Mouse (Mus musculus): ENCODE data around the gene Cmtr1. TPM values are rescaled to one million over a fixed set of nuclear protein-coding genes. Genes with fewer than 3 reads are reported as not detected.

Cmtr1 gene
- polyA plus RNA-seq, 1 experiment from 2014 or later, result 68.9 TPM

GRCm38 (mm10) chr17:29683127-29683526, 22.7 kb downstream of the Cmtr1 start:
- Histone ChIP-seq H3K9me3 (ENCODE audit: control insufficient read depth) (no peaks in the 10 kb centered on the region), H3K9ac (ENCODE audit: low read depth, low read length) (no peak overlapping the region), H3K4me2 (replicated peaks; ENCODE audit: low read depth) (no peak overlapping the region), H3K36me3 (ENCODE audit: control insufficient read depth, insufficient read depth) (peaks cover 75% of the 10 kb centered on the region), H3K27me3 (replicated peaks; ENCODE audit: control insufficient read depth, insufficient read depth, low read length) (no peaks in the 10 kb centered on the region), H3K4me3 (ENCODE audit: low read depth, low read length) (no peak overlapping the region), H3K27ac (ENCODE audit: low read depth, low read length) (no peak overlapping the region), H3K4me1 (replicated peaks; ENCODE audit: control insufficient read depth, insufficient read depth, low read length) (no peaks in the 10 kb centered on the region)
- no peak for ATAC-seq
- no peak for TF ChIP-seq CTCF (IDR thresholded peaks at IDR 0.05; ENCODE audit: low read depth)
- 84% methylated on average over 2 of the region's 2 CpGs for WGBS

GRCm38 (mm10) chr17:29684275-29684674, 23.9 kb downstream of the Cmtr1 start:
- H3K36me3 ChIP-seq (ENCODE audit: control insufficient read depth, insufficient read depth), result peaks cover 86% of the 10 kb centered on the region
- H3K4me2 ChIP-seq (replicated peaks; ENCODE audit: low read depth), result no peak overlapping the region
- no peak overlapping the region for H3K9ac ChIP-seq (ENCODE audit: low read depth, low read length)
- no peak overlapping the region for H3K27ac ChIP-seq (ENCODE audit: low read depth, low read length)
- H3K4me1 ChIP-seq (replicated peaks; ENCODE audit: control insufficient read depth, insufficient read depth, low read length), result no peaks in the 10 kb centered on the region
- no peak overlapping the region for H3K4me3 ChIP-seq (ENCODE audit: low read depth, low read length)
- no peaks in the 10 kb centered on the region for H3K27me3 ChIP-seq (replicated peaks; ENCODE audit: control insufficient read depth, insufficient read depth, low read length)
- WGBS, result 91% methylated on average over 4 of the region's 4 CpGs
- no peak for TF ChIP-seq CTCF (IDR thresholded peaks at IDR 0.05; ENCODE audit: low read depth)
- ATAC-seq, result no peak
- H3K9me3 ChIP-seq (ENCODE audit: control insufficient read depth), result no peaks in the 10 kb centered on the region

DNA sequence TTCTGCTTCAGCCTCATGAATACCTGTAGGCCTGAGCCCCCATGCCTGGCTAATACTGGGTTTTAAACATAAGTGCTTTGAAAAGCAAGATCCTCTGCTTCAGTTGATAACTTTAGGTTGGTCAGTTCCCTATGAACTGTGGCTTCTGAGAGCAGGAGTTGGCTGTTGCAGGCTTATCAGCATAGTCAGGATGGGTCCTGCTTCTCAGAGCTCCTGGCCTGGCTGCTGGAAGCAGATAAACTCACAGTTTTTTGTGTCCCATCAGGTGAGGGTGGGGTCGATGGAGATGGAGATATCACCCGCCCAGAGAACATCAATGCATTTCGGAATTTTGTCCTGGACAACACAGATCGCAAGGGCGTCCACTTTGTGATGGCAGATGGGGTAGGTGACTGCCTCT, 26.4 kb downstream of the Cmtr1 start:
- Histone ChIP-seq H3K9me3 (ENCODE audit: control insufficient read depth) (no peaks in the 10 kb centered on the region), H3K4me1 (replicated peaks; ENCODE audit: control insufficient read depth, insufficient read depth, low read length) (no peaks in the 10 kb centered on the region), H3K4me2 (replicated peaks; ENCODE audit: low read depth) (no peak overlapping the region), H3K9ac (ENCODE audit: low read depth, low read length) (no peak overlapping the region), H3K36me3 (ENCODE audit: control insufficient read depth, insufficient read depth) (peaks cover 90% of the 10 kb centered on the region), H3K27me3 (replicated peaks; ENCODE audit: control insufficient read depth, insufficient read depth, low read length) (no peaks in the 10 kb centered on the region), H3K27ac (ENCODE audit: low read depth, low read length) (no peak overlapping the region), H3K4me3 (ENCODE audit: low read depth, low read length) (no peak overlapping the region)
- WGBS, result 91% methylated on average over 5 of the region's 5 CpGs
- no peak for ATAC-seq
- TF ChIP-seq CTCF (IDR thresholded peaks at IDR 0.05; ENCODE audit: low read depth), result no peak

DNA sequence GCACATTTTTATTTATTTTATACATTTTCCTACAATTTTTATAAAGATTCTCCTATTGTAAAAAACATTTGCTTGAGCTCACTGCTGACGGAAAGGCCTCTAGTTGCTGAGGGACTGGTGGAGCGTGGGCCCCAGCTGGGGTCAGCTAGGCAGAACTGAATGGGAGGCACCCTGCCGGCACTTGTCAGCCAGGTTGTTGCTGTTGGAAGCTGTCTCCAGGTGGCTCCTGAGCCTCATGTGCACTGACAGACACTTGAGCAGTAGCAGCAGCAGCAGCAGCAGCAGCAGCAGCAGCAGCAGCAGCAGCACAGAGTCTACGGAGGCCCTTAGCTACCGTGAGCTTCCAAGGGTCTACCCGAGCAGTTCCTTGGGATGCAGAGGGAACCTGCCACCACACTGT, 27.0 kb downstream of the Cmtr1 start:
- Histone ChIP-seq H3K9ac (ENCODE audit: low read depth, low read length) (no peak overlapping the region), H3K4me3 (ENCODE audit: low read depth, low read length) (no peak overlapping the region), H3K36me3 (ENCODE audit: control insufficient read depth, insufficient read depth) (peaks cover 85% of the 10 kb centered on the region), H3K9me3 (ENCODE audit: control insufficient read depth) (no peaks in the 10 kb centered on the region), H3K4me2 (replicated peaks; ENCODE audit: low read depth) (no peak overlapping the region), H3K27ac (ENCODE audit: low read depth, low read length) (no peak overlapping the region), H3K27me3 (replicated peaks; ENCODE audit: control insufficient read depth, insufficient read depth, low read length) (no peaks in the 10 kb centered on the region), H3K4me1 (replicated peaks; ENCODE audit: control insufficient read depth, insufficient read depth, low read length) (no peaks in the 10 kb centered on the region)
- TF ChIP-seq CTCF (IDR thresholded peaks at IDR 0.05; ENCODE audit: low read depth), result no peak
- no peak for ATAC-seq
- 87% methylated on average over 6 of the region's 6 CpGs for WGBS

DNA sequence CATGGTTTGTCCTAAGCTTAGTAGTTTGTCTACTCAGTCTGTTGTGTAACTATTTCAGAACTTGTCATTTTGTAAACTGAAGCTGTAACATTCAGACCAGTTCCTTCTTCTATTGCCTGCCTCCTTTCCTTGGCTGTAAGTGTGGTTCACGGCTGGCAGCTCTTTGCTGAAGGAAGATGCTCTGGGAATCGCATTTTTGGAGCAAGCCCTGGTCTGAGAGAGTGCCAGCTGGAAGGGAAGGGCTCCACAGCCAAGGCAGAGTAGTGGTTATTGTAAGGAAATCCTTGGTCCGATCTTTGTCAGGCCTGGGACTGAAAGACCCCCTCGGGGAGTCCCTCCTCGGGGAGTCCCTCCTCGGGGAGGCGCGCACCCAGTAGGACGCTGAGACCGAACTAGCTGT, 28.2 kb downstream of the Cmtr1 start:
- Histone ChIP-seq H3K36me3 (ENCODE audit: control insufficient read depth, insufficient read depth) (peaks cover 81% of the 10 kb centered on the region), H3K4me1 (replicated peaks; ENCODE audit: control insufficient read depth, insufficient read depth, low read length) (no peaks in the 10 kb centered on the region), H3K4me3 (ENCODE audit: low read depth, low read length) (no peak overlapping the region), H3K9me3 (ENCODE audit: control insufficient read depth) (no peaks in the 10 kb centered on the region), H3K9ac (ENCODE audit: low read depth, low read length) (no peak overlapping the region), H3K27me3 (replicated peaks; ENCODE audit: control insufficient read depth, insufficient read depth, low read length) (no peaks in the 10 kb centered on the region), H3K27ac (ENCODE audit: low read depth, low read length) (no peak overlapping the region), H3K4me2 (replicated peaks; ENCODE audit: low read depth) (no peak overlapping the region)
- 97% methylated on average over 10 of the region's 10 CpGs for WGBS
- TF ChIP-seq CTCF (IDR thresholded peaks at IDR 0.05; ENCODE audit: low read depth), result no peak
- ATAC-seq, result no peak

- no peak for ATAC-seq
- WGBS, result 66% methylated on average over 6 of the region's 6 CpGs
- H3K27ac ChIP-seq (ENCODE audit: low read depth, low read length), result no peak overlapping the region
- no peaks in the 10 kb centered on the region for H3K27me3 ChIP-seq (replicated peaks; ENCODE audit: control insufficient read depth, insufficient read depth, low read length)
- no peak overlapping the region for H3K4me3 ChIP-seq (ENCODE audit: low read depth, low read length)
- H3K4me1 ChIP-seq (replicated peaks; ENCODE audit: control insufficient read depth, insufficient read depth, low read length), result no peaks in the 10 kb centered on the region
- H3K36me3 ChIP-seq (ENCODE audit: control insufficient read depth, insufficient read depth), result peaks cover 85% of the 10 kb centered on the region
- H3K4me2 ChIP-seq (replicated peaks; ENCODE audit: low read depth), result no peak overlapping the region
- no peak for TF ChIP-seq CTCF (IDR thresholded peaks at IDR 0.05; ENCODE audit: low read depth)
- no peak overlapping the region for H3K9ac ChIP-seq (ENCODE audit: low read depth, low read length)
- H3K9me3 ChIP-seq (ENCODE audit: control insufficient read depth), result no peaks in the 10 kb centered on the region
Observed at GRCm38 (mm10) chr17:29690257-29690656, 29.9 kb downstream of the Cmtr1 start.

GRCm38 (mm10) chr17:29692827-29693226, 32.4 kb downstream of the Cmtr1 start:
- Histone ChIP-seq H3K4me3 (ENCODE audit: low read depth, low read length) (no peak overlapping the region), H3K9me3 (ENCODE audit: control insufficient read depth) (no peaks in the 10 kb centered on the region), H3K36me3 (ENCODE audit: control insufficient read depth, insufficient read depth) (peaks cover 80% of the 10 kb centered on the region)

More at GRCm38 (mm10) chr17:29692827-29693226, 32.4 kb downstream of the Cmtr1 start:
- no peak overlapping the region for H3K4me2 ChIP-seq (replicated peaks; ENCODE audit: low read depth)
- H3K4me1 ChIP-seq (replicated peaks; ENCODE audit: control insufficient read depth, insufficient read depth, low read length), result no peaks in the 10 kb centered on the region
- no peak overlapping the region for H3K9ac ChIP-seq (ENCODE audit: low read depth, low read length)
- H3K27ac ChIP-seq (ENCODE audit: low read depth, low read length), result no peak overlapping the region
- no peak for ATAC-seq
- TF ChIP-seq CTCF (IDR thresholded peaks at IDR 0.05; ENCODE audit: low read depth), result no peak
- no peaks in the 10 kb centered on the region for H3K27me3 ChIP-seq (replicated peaks; ENCODE audit: control insufficient read depth, insufficient read depth, low read length)
- 90% methylated on average over 2 of the region's 2 CpGs for WGBS

Data from intestine, postnatal 0 days (tissue).